Comparison of ENCODE assay signal across 19 mouse cellular contexts in the genomic region with DNA sequence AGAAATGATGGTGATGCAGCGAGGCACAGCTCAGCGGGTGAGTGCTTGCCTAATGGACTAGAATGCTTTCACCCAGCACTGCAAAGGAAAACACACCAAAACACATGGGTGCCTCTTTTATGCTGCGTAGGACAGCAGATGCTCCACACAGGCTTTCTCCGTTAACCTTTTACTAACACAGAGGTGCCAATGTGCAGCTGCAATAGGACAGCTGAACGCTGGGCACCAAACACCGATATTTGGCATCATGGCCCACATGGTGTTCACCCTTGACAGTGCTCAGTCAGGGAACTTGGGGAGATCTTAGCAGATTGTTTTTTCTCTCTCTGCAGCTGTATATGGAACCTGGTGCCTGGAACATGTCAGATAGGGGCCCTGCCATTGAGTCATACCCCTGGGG. TPM values are rescaled to one million over a fixed set of nuclear protein-coding genes. Genes with fewer than 3 reads are reported as not detected.
"Had no signal": no experiment of that assay in that cellular context is flagged by ENCODE, and none has a peak within 500 bp of the region (broad histone marks: within the 10 kb centered on the region; RNA-seq: fewer than 3 reads in every experiment).

No protein-coding gene starts in this region.

- H3K27me3 ChIP-seq: limb, embryonic 12.5 days; limb, embryonic 15.5 days; midbrain, embryonic 13.5 days; stomach, embryonic 15.5 days had no signal

- DNase-seq: kidney, postnatal 25 days; left cerebral cortex, postnatal 4 days; liver, postnatal 0 days; lung, embryonic 14.5 days; spleen, adult 18-20 months had no signal

- ATAC-seq: hindbrain, postnatal 0 days; inflammation-experienced regulatory T-cells, adult 6 months; intestine, embryonic 16.5 days; liver, postnatal 0 days; lung, postnatal 0 days; midbrain, embryonic 13.5 days had no signal

- H3K4me3 ChIP-seq: layer of hippocampus, adult 2 months; limb, embryonic 12.5 days; limb, embryonic 15.5 days; midbrain, embryonic 13.5 days; stomach, embryonic 15.5 days had no signal

- H3K9ac ChIP-seq: hindbrain, embryonic 14.5 days; limb, embryonic 12.5 days; limb, embryonic 15.5 days; liver, embryonic 14.5 days; liver, postnatal 0 days; lung, embryonic 14.5 days; midbrain, embryonic 13.5 days; stomach, embryonic 15.5 days had no signal

- H3K9me3 ChIP-seq: limb, embryonic 12.5 days; limb, embryonic 15.5 days; midbrain, embryonic 13.5 days; stomach, embryonic 15.5 days had no signal

- H3K4me2 ChIP-seq: hindbrain, embryonic 14.5 days; limb, embryonic 12.5 days; limb, embryonic 15.5 days; liver, embryonic 11.5 days; lung, embryonic 14.5 days; midbrain, embryonic 13.5 days; stomach, embryonic 15.5 days had no signal

- H3K27ac ChIP-seq: hindbrain, embryonic 14.5 days; hindbrain, postnatal 0 days; layer of hippocampus, adult 2 months; limb, embryonic 12.5 days; limb, embryonic 15.5 days; liver, embryonic 14.5 days; macrophage; midbrain, embryonic 13.5 days; stomach, embryonic 15.5 days had no signal

RNA-seq across cellular contexts. Expression of gene Gm20422, which starts 20.2 kb away (rescaled TPM):
- polyA plus RNA-seq: intestine, embryonic 16.5 days; limb, embryonic 12.5 days; limb, embryonic 15.5 days; macrophage; midbrain, postnatal 0 days had no signal
